Mouse (Mus musculus) spleen, adult 2 months (tissue): ENCODE results near the gene Mrnip.

Experiments used
- CTCF ChIP-seq: fragments of 200-500 bp; IDR thresholded peaks from 2 replicates; pipeline ENCODE4 v1.5.1; 2011; ENCODE audit warnings: mild to moderate bottlenecking, inconsistent platforms; ENCODE audit not compliant: insufficient read depth, insufficient read length, insufficient replicate concordance; ENCODE audit errors: extremely low read depth
- POLR2A ChIP-seq: fragments of 200-500 bp; IDR thresholded peaks from 2 replicates; pipeline ENCODE4 v1.6.1; 2011; ENCODE audit warnings: low read depth, low read length, inconsistent platforms

- peak; percentile 92 for TF ChIP-seq CTCF
- TF ChIP-seq POLR2A, result no peak
These were observed 12.5 kb upstream of the Mrnip start for GRCm38 (mm10) chr11:50161578-50162304.
